Mouse (Mus musculus) adrenal gland, adult 18-20 months (tissue): Measurements from ENCODE around the gene Adgra1. TPM values are rescaled to one million over a fixed set of nuclear protein-coding genes. Genes with fewer than 3 reads are reported as not detected.

Experiments
- DNase-seq, 2 experiments: peaks; one replicate each; pipeline ENCODE4 v3.0.0; 2021 to 2022; ENCODE audit warnings: low spot score in 2 of 2
- long read RNA-seq, 2 experiments: library from polyadenylated mRNA; stranded (forward); transcript quantifications; one replicate each; pipeline ENCODE4 v2.0.0; 2021
- total RNA-seq, 2 experiments: library from RNA; stranded (reverse); gene quantifications; 1 replicate in 1 of 2; 2 replicates in 1 of 2; pipeline ENCODE4 v1.2.3; 2021

The Adgra1 gene
- 1 to 10 TPM; 2.6 to 2.8 TPM for total RNA-seq
- long read RNA-seq, experiment 1, full-length matches to known transcripts = 1 of 1 reads
- long read RNA-seq, experiment 1, partial matches to known transcripts = 0 of 1 reads
- long read RNA-seq, experiment 1, other reads (novel, unspliced or antisense) = 0 of 1 reads
- long read RNA-seq, experiment 2, partial matches to known transcripts = 0 of 3 reads
- long read RNA-seq, experiment 2, other reads (novel, unspliced or antisense) = 3 of 3 reads

DNA sequence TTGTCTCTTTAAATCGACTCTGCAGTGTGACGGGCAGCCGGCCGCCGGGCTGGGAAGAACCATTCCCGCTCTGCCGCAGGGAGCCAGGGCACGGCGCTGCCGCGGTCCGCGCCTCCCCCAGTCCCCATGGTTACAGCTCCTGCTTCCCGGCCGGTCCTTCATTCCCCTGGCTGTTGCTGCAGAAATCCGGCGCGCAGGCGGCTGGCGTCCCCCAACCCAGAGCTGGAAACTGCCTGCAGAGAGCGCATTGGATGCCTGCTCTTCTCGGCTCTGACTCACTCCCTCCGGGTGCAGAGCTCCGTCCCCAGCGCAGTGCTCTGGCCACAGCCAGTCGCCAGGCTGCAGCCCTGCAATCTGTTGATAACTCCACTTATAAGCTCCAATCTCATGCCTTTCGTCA lies at the start of gene Adgra1:
Adgra1 (plus strand) TSS at position 139 of the 400 bp plus-strand sequence.
- peak; percentile 42 to 52 for DNase-seq

DNA sequence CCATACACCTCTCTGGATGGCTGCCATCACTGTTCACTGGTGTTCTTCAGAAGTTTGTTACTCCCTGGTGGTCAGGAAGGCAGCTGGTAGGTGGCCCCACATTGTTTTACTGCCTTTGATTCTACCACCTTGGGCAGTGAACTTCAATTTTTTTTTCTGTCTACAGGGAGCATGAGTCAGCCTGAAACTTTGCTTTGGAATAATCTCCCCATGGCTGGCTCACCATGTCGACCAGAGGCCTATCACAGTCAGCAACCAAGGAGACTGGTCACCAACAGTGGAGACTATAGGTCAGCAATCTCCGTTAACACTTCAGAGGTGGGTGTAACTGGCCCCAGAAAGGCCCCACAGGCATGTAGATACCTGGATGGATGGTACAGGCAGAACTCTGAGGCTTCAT lies 46.6 kb upstream of the Adgra1 start:
- no peak for DNase-seq

DNA sequence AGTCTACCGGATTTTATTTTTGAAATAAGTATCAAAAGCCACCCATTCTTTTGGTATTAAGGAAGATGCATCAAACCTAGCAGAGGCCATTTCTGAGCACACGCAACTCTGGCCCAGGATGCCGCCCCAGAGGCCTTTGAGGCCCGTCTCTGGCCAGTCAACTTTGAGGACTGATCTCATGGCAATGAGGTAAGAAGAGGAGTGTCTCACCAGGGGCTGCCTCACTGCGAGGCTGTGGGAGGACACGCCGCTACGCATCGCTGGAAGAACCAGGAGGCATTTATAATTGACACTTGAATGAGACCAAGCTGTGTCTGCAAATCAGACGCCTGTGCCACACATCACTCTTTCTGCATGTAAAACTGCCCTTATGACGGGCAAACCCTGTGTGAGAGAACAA lies 45.0 kb upstream of the Adgra1 start:
- DNase-seq = no peak

DNA sequence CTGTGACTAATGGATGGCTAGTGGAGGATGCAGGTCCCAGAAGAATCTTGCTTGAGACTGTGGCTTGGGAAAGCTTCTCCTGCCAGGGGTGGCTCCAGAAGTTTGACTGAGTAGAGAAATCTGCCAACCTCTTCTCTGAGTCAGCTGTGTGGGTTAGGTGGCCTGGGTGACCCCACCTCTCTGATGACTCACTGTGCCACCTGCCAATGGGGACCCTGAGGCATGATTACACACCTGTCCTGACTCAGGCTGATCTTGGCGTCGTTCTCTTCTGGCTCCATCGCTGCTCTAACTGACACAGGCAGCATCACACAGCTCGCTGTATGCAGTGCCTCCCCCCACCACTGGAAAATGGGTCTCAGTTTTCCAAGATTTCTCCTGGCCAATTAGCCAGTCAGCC lies 44.3 kb upstream of the Adgra1 start:
- DNase-seq = no peak

DNA sequence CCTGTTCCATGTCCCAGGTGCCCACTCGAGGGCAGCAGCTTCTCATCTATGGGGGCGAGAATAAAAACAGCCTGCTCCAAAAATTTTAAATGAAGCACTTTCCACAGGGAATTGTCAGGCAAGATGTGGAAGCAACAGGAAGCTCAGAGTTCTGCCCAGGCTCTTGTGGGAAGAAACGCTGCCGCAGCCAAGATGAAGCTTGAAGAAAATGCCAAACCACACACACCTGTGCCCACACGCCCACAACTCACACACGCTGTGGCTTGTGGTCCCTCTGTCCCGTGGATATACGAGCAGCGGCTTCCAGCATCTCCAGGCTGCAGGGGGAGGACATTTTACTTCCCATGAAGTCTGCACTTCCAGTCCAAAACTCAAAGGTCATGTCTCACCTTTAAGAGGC lies 42.4 kb upstream of the Adgra1 start:
- no peak for DNase-seq

DNA sequence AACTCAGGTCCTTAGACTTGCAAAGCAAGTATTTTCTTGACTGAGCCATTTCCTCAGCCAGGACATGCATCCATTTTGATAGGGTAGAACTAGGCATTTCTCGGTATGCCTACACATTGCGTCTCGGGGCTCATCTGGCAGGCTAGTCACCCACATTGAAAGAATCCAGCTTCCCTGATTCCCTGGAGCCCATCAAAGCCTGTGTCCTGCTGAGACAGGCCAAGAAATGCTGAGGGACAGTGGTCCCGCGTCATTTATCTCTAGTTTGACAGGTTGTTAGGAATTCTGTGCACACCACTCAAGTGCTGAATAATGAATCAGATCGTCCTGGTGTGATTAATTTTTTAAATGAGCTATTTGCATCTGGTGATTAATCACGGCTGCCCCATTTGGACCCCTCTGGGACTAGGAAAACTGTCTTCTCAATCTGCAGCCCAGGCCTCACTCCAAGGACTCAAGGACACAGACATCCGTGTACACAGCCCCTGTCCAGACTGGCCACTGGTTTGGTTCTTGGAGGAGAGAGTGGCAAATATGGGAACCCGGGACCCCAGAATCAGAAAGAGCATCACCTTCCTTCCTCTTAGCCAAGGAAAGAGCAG lies 38.9 kb upstream of the Adgra1 start:
- DNase-seq = no peak

DNA sequence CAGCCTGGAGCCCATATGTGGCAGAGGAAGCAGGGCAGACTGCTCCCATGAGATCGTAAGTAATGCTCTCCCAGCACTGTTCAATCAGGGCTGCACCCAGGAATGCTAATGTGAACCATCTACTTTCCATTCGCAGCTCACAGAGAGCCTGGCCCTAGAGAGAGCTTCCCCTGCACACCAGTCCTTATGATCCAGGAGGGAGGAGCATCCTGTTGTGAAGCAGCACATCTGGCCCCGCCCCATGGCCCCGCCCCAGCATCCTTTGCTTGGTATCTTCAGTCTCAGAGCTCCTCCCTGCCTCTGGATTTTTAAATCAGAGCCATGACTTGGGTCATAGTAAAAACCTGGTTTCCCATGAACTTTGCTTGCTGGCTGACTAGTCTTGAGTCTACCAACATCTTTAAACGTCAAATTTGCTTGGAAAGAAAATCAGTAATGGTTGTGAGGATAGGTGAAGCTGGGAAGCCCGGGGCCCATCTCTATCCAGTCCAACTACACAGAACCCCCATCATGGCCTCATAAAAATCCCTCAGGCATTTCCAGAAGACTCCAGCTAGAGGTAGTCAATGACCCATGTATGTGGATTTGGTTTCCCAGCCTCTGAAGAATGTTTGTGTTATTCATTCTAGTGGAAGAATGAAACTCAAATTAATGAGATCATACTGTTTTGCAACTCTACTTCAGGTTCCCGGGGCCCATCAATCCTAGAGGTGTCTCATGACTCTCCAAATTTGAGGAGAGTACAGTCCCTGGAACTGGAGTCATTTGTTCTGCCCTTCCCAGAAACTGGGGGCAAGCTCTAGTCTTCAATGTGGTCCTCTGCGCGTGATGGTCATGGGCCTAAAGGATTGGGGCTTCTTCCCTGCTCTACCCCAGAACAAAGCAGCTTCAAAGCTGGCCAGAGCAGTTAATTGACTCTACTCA lies 36.5 kb upstream of the Adgra1 start:
- DNase-seq = no peak

DNA sequence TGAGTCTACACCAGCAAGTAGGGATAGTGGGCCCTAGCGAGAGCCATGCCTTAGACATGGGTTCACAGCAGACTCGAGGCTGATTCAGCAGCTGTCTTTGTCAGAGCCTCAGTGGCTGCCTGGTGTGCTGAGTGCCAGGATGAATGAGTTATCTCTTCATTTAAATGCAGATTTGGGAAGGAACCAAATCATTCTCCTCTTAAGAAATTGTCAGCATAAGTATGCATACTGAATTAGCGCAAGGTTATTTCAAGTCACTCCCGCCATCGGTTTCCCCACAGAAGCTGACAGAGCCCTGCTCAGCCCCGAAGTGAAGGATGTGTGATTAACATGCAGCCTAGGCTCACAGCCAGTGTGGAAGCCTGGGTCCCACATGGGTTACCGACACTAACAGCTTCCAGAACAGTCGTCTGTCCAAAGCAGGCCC lies 27.8 kb upstream of the Adgra1 start:
- no peak for DNase-seq

DNA sequence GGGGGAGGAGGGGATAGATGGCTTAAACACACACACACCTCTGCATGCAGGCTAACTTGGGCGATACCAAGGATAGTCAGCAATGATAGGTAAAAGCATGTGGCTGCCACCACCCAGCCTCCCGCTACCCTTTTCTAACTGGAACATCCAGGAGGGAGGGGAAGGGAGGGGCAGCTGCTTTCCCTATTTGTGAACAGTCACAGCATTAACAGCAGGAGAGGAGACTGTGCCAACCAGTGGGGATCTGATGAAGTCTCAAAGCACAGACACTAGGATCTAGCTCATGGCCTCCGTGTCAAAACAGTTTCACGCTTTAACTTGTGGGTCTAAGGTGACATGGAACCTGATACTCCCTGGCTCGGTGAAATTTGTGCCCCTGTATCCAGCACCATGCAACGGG lies 23.9 kb upstream of the Adgra1 start:
- no peak for DNase-seq

DNA sequence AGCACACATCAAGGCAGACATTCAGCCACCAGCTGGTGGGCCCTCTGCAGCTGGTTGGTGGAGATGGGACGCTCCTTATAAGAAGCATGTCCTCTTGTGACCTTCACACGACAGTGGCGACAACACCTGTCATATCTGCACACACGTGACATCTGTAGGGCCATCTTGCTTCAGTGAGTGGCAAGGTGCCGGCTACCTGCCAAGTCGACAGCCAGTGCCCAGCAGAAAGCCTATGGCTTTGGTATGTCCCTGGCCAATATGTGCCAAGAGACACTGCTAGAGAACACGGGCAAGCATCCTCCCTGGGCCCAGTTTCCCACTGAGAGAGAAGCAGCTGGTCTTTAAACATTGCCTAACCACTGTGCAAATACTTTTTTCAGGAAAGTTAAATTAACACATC lies 22.3 kb upstream of the Adgra1 start:
- DNase-seq = no peak

DNA sequence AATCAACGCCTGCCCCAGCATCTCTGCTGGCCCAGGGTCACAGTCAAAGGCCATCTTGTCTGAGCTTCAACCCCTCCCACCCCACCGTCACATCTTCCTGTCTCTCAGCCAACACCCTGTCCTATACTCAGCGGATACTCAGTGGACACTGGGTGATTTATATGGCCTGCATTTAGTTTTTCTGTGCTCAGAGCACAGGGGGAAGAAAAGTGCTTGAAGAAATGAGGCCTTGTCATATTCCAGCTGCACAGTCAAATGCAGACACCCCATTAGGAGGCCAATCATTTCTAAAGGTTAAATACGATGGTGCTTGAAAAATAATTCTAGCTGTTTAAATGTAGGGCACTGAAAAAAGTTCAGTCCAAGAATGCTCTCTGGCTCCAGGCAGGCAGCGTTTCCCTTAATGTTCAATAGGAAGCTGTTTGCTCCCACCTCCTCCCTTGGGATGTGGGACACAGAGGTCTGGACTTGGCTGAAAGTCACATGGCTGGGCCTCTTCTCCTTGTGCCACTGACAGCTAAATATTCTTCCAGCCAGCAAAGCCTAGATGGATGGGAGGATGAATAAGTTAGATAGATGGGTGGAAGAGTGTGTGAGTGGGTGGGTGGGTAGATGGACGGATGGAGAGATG lies 20.3 kb upstream of the Adgra1 start:
- DNase-seq = no peak

DNA sequence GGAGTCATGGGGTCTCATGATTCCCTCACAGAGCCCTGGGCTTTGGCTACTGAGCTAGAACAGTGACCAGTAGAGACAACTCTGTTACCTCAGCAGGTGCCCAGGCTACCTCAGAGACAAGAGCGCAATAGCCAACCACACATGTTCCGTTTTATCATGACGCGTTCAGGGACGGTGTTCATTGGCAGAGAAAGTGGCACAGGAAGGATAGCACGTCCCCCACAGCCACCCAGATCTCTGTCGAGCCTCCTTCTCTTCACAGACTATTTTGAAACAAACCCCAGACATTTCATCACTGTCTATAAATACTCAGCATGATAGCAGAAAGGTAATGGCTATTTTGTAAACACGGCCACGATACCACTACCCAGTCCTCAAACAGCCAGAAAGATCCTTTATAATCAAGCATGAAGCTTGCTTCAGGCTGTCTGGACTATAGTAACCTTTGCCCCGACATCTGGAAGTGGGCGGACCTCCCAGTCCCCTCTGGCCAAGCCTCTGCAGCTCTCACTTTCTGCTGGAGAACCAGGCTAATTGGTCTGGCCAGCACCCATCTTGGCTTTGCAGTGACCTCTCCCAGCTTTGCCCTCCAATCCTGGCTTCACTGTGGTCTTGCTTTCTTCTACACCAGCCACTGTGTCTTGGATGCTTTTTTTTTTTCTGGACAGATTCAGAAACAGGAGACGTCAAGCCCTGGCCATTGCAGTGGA lies 11.5 kb upstream of the Adgra1 start:
- DNase-seq = no peak

DNA sequence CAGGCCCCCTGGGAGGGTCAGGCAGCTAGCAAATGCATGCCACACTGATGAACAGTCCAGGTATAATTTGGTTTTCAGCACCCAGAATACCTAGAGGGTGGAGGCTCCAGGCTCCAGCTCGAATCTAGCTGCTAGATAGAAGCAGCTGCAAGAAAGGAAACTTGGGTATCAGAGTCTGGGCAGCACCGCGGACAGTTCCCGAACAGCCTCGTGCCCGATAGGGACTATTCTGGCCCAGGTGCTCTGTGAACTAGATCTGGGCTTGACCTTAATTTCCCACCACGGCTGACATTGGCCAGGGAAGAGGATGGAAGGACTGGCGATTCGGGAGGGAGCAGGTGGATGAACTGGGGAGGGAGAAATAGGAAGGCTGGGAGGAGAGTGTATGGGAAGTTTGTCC lies 6.3 kb upstream of the Adgra1 start:
- DNase-seq = no peak

DNA sequence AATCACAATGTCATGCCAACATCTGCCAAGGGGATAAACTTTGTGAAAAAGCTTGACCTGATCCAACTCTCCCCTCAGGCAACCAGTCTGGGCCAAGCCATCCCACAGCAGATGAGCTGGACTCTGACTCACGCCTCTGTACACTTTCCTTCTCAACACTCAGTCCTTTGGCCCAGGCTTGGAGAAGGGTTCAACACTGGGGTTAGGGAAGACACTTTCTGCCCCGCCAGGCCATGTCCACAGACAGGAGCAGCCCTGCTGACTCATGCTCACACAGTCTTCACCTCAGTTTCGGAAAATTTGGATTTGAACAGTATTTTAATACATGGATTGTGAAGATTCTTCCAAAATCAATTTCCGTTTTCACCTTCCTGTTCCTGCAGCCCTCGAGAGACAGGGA lies 442 bp upstream of the Adgra1 start:
- no peak for DNase-seq

DNA sequence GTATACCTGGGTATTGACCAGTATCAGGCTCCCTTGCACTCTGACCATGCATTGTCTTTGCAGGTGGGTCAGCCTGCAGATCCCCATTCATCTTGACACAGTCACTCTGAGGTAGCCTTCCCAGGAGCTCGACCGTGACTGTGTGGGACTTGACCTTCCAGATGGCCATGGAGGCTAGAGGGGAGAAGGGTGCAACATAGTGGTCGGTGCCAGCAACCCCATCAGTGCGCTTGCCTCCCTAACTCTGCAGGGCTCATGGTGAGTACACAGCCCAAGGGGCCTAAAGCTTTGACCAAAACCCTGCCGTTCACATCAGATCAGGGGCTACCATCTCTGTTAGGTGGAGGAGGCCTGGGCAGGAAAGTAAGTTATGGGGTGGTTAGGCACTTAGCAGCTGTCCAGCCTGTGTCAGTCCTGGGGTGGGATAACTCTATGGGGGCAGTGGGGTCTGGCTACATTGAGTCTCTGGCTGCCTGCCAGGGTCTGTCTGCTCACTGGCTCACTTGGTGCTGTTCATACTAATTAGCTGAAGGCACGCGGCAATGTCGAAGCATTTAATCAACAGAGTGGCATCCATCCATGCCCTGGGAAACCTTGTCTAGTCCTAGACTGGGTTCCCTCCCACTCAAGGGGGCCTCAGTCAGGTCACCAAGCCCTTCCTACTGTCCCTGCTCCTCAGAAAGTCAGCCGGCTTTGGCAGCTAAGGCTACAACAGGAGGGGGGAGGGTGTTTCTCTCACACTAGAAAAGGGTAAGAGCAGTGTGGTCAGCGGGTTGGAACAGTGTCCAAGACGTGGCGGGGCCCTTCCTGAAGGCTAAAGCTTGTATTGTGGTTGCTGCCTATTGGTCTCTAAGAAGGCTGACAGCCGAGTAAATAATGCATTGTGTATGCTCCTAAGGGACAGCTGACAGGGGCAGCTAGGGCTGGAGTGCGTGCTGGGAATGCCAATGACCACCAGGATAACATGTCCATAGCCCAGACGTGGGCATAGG lies 1.5 kb downstream of the Adgra1 start:
- no peak for DNase-seq

DNA sequence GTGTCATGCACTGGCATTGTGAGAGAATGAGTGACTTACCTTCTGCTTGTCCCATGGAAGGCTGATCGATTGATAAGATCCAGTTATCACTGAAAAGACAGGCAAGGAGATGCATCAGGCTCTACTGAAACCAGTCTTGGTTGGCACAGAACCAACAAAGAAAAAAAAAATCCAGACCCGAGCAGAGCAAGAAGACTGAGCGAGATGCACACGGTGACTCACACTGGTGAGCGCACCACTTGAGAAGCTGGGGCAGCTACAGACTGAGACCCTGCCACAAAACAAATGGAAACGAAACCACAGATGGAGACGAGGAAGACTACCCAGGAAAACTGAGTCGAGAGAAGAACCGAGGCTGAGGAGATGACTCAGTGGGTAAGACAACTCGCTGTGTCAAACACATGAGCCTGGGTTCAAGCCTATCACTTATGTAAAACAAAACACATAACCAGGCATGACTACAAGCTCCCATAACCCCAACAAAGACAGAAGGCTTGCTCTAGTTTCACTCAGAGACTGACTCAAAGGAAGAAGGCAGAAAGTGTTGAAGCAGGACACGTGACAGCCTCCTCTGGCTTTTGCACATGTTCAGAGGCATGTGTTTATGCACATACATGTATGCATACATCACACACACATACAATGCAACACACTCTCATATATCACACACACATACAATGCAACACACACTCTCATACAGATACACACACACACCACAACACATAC lies 6.6 kb downstream of the Adgra1 start:
- no peak for DNase-seq

DNA sequence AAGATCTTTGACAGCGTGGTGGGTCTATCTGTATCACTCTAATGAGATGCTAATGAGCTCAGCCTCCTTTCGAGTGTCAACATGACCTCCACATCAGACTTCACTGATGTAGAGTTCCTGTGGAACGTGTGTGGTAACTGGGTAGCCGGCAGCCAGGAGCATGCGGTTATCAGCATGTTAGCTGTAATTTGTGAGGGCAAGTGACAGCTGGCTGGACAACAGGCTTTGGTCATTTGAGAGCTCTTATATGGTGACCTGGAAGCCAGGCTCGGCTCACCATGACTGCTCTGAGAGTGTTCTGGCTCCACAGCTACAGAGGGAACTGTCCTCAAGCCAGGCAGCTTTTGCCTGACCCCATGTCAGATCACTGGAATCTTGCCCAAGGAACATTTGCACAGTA lies 8.4 kb downstream of the Adgra1 start:
- no peak for DNase-seq

DNA sequence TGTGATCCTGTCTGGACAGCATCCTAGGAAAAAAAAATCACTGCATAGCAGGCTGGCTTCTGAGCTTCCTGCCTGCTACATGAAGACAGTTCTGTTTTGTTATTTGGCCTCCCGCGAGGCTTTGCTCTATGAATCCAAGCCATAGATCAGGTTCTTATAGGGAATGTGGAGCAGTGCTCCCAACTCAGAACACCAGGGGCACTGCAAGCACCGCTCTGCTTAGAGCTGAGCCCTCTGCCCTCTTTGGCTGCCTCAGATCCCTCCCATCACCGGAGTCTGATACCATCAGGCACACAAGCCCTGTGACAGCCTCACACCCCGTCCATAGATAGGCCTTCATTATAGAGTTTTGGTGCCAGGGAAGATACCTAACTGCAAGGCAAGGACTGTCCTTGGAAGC lies 9.2 kb downstream of the Adgra1 start:
- no peak for DNase-seq

DNA sequence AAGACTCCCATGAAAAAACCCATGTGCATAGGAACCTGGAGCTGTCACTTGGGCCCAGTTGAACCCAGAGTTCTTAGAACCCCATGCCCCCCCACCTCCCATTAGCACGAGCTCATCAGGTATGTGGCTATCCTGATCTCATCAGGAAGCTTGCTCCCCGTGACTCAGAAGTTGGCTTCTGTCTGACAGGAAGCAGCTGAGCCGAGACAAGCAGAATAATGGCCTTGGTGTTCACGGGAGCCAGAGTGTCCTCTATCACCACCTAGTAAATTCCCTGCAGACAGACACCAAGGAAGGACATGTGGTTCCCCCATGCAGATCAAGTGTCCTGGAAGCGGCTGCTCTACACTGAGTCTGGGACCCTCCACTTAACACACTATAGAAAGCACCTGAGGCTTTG lies 9.8 kb downstream of the Adgra1 start:
- no peak for DNase-seq
